Mouse (Mus musculus) small intestine, adult 2 months (tissue): ENCODE results near the gene Ano1.

Source experiments
- CTCF ChIP-seq: fragments of 200-500 bp; IDR thresholded peaks from 2 replicates; pipeline ENCODE4 v1.5.1; 2012; ENCODE audit warnings: low read depth, mild to moderate bottlenecking, control low read depth, inconsistent platforms, low read length, moderate library complexity, mixed read lengths; ENCODE audit not compliant: insufficient replicate concordance, insufficient read length; ENCODE audit errors: extremely low read depth
- POLR2A ChIP-seq: fragments of 200-500 bp; IDR thresholded peaks from 2 replicates; pipeline ENCODE4 v1.6.1; 2012; ENCODE audit warnings: low read depth, mild to moderate bottlenecking, control low read depth, inconsistent platforms, low read length, moderate library complexity

DNA sequence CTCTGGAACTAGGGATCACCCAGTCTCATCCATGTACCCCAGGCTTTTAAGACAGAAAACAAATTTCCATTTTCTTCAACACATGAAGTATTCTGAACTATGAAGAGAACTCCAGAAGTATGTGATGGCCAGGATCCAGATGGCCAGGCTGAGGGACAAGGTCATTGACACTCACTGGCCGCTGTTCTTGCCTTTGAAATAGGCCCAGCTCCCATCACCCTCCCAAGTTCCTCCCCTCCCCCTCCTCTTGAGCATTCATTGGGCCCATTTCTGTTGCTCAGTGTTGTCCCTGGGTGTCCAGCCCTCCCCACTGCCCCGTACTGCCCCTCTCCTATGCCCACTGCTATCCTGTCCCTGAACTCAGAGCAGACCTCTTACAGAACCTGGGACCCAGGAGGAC is 2.9 kb upstream of the Ano1 start:
- TF ChIP-seq CTCF (no peak), POLR2A (no peak)
